Mouse (Mus musculus): ENCODE results near the gene Gm28048.

Gm28048 gene

DNA sequence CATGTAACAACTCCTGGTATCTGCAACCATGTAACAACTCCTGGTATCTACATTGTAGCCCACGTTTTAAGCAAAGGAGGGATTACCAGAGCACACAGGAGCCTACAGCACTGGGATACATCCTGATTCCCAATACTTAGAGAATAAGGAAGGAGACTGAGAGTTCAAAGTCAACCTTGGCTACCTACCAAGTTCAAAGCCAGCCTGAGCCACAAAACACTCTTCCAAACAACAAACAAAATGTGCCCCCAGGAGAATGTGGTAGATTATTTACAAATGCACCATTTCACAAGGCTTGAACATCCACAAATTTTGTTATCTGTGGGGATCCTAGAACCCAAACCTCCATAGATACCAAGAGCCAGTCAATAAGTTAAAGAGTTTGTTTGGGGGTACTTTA, 143.5 kb downstream of the Gm28048 start:
- no peak for DNase-seq (ENCODE audit: low spot score in 2 of 2)

DNA sequence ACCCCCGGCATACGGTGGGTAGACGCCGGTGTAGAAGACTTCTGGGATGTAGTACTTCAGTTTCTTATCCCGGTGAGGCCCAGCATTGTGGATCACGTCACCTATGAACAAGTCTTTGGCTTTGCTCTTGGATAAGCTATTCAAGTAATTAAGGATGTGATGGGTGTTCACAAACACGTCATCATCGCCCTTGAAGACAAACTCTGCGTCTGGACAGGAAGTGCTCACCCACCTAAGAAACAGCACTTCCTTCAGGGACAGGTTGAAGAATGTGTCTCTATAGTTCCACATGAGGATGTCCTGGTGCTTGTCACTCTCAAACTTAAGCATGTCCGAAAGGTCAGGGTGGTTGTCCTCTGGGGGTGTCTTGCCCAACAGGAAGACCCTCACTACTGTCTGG, 145.6 kb downstream of the Gm28048 start:
- no peak for DNase-seq (ENCODE audit: low spot score in 2 of 2)

DNA sequence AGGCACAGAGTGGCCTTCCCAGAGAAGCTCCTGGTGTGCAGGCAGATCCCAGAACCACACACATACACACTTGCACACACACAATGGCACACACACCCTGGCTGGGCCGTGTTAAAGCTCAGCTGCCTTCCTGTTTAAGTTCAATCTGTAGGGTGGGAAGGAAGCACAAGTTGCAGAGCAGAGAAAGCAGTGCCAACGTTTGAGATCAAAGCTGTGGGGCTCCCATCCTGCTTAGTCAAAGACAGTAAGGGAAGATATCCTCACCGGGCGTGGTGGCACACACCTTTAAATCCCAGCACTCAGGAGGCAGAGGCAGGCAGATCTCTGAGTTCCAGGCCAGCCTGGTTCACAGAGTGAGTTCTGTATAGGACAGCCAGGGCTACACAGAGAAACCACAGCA, 149.3 kb downstream of the Gm28048 start:
- DNase-seq (ENCODE audit: low spot score in 2 of 2), result no peak

DNA sequence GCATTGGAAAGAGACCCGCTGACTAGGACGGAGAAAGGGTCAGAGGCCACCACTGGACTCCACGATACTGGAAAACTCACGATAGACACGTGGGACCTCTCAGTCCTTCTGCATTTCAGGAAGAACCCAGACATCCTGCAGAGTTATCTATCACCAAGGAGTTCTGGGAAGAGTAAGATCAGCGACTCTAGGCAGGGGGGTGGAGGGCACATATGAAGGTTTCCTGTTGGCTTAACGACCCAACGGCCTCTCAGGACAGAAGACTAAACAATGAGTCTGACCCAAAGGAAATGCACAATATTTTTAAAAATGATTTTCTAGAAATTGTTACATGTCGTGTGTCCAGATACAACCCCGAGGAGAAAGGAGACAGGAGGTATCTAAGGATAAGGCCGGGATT, 150.0 kb downstream of the Gm28048 start:
- DNase-seq (ENCODE audit: low spot score in 2 of 2), result no peak

DNA sequence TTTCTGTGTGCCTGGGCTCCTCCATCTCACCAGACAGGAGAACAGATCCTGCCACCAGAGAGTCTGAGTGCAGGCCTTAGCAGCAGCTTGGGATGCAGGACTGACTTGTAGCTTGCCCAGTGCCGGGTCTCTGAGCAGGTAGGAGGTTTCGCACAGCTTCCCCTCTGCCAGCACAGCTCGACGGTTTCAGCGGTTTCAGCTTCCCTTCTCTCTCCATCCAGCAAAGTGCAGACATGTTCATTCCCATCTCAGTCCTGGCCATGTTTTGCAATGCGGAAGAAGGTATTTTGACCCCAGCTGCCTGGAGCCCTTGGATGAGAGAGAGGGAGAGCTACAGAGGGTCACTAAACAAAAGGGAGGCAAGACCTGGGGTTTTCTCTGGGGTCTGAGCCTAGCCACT, 151.2 kb downstream of the Gm28048 start:
- no peak for DNase-seq (ENCODE audit: low spot score in 2 of 2)

DNA sequence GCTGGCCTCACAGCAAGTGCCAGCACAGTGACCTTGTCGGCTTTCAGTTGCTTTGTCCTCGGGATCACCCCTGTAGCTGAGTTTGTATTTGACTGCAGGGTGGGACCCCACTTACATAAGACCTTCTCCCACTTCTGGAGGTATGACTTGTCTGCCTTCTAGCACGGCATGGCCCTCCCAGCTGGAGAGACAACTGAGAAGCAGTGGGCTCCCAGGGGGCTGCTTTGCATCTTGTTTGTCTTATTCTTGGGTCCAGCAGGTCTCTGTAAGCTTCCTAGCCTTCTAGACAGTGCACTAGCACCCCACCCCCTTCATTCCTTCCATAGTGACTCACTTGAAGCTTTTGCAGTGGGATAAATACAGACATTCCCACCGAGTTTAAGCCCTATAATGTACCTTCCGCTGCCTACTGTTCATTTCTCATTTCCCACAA, 151.7 kb downstream of the Gm28048 start:
- no peak for DNase-seq (ENCODE audit: low spot score in 2 of 2)

DNA sequence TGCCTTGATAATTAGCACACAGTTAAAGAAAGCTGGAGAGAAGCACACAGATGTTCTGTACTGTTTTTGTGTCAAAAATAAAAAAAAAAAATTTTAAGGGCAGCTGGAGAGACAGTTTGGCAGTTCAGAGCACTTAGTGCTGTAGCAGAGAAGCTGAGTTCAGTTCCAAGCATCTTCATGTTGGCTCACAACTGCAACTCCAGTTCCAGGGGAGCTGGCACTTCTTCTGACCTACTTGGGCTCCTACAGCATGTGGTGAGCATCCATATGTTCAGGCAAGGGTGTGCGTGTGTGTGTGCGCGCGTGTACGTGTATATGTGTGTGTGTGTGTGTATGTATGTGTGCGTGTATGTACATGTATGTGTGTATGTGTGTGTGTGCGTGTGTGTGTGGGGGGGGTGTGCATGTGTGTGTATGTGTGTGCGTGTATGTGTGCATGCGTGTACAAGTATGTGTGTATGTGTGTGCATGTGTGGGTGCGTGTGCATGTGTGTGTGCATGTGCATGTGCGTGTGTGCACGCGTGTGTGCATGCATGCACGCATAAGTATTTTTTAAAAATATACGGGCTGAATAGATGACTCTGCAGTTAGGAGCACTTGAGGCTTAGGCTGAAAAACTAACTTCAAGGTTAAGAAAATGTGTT, 152.8 kb downstream of the Gm28048 start:
- no peak for DNase-seq (ENCODE audit: low spot score in 2 of 2)

DNA sequence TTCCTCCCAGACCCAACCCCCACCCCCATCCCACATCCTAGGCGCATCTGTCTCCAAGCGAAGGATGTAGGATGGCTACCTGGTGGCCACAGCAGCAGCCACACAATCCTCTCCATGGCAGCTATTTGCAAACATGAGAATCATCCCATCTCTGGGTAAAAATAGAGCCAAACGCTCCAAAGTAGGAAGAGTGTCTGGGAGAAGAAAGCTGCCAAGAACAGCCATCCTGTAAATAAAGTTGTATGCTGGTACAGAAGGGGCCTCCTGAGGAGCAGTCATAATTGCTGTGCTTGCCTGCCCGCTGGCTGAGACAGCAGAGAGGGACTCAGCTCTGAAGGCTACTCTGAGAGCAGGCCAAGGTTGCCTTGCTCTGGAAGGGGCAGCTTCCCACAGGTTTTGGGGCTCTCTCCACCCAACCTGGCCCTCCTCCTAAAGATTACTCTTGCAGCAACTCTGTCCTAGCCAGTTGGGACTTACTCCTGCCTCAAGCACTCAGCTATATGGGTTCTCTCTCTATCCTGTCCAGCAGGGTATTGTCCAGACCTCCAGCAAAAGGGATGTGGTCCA, 154.3 kb downstream of the Gm28048 start:
- no peak for DNase-seq (ENCODE audit: low spot score in 2 of 2)

DNA sequence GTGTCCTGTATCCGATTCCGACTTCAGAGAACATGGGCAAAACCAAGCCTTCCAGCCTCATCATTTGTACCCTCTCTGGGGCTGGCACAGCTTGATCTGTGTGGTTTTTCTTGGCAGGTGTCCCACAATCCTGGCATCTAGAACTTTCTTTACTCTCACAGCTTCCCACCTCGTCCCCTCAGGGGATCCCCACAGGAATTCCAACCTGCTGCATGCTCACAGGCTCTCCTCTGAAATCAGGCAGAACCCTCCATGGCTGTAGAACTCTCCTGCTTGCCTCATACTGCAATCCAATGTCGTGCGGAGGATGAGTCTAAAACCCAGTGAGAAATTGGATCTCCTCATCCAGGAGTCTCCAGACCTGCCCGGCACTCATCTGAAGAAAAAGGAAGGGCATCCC, 155.2 kb downstream of the Gm28048 start:
- no peak for DNase-seq (ENCODE audit: low spot score in 2 of 2)

DNA sequence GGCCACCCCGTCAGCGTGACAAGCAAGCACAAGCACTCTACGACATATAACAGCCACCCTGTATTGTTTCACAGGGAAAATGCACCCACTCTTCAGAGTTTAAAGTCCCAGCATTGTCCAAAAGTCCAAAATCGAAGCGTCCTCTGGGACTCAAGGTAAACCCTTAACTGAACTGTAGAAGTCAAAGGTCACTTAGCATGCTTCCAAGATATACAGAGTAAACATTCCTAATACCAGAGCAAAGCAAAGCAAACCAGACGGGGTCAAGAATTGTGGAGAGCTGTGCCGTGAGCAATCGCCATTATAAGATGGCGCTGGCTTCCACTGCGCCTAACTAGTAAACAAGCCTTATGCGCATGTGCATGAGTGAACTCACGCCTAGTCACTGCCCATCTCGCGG, 155.8 kb downstream of the Gm28048 start:
- no peak for DNase-seq (ENCODE audit: low spot score in 2 of 2)

DNA sequence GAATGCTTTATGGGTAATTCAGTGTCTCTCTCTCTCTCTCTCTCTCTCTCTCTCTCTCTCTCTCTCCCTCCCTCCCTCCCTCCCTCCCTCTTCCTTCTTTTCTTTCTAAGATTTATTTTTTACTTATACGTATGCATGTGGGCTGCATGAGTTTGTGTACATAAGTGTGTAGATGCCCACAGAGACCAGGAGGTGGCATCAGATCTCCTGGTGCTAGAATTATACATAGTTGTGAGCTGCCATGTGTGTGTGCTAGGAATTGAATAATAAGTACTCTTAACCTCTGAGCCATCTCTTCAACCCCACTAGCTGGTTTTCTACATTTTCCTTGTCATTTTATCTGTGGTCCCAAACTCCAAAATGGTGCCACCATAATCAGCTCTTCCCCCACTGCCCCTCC, 156.3 kb downstream of the Gm28048 start:
- DNase-seq (ENCODE audit: low spot score in 2 of 2), result no peak

DNA sequence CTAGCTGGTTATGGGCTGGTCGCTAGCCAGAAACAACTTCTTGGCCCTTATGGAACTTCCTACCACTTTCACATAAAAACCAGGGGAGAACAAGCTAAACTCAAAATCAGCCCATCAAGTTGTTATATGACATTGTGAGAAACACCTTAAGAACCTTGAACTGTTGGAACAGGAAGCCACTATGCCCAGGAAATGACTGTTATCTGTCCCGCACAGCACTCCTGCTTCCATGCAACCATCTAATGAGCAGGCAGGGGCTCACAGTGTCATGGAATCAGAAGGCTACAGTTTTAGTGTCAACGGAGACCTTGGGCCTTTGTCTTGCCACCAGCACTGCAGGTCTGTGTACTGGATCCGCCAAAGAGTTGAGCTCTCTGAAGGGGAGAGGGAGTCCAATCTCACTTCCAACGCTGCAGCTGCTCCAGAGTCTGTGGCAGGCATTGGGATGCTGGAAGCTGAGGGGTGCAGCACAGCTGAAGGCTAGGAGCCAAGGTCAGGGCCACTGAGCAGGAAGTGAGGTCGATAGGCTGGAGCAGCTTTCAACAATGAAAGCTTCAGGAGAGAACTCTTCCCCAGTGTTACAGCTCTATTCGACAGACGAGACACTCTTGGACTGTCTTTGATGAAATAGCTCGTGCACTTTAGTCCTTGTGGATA, 157.7 kb downstream of the Gm28048 start:
- DNase-seq (ENCODE audit: low spot score in 2 of 2), result no peak

DNA sequence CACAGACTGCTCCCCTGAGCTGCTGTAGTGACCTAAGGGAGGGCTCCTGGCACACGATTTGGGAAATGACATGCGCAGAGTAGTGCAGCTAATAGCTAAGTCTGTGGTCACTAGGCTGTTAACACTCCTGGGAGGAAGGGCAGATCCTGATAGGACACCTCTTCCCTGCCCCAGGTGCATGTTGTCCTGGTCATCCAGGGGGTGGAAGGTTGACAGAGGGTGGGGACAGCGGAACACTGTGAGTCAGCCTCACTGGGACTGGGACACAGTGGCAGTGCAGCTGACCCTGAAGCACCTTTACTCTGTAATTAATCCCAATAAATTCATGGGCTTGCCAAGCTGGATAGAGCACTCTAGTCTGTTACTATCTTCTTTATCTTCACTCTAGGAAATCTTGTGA, 160.6 kb downstream of the Gm28048 start:
- DNase-seq (ENCODE audit: low spot score in 2 of 2), result no peak

DNA sequence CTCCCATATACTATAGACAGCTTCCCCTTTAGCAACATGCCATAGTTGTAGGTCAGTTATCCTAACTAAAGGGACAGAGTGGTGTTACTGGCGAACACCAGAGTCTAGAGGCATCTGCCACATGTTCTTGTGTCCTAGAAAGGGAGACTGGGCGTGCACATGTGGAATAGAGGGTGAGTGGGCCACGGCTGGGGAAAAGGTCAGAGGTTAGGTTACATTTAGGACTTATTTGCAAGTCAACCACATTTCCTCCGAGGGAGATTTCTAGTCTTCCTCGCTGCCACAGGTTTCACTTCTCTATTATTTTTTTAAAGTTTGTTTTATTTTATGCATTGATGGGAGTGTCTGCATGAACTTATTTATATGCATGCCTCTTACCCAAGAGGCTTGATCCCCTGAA, 163.5 kb downstream of the Gm28048 start:
- DNase-seq (ENCODE audit: low spot score in 2 of 2), result no peak

DNA sequence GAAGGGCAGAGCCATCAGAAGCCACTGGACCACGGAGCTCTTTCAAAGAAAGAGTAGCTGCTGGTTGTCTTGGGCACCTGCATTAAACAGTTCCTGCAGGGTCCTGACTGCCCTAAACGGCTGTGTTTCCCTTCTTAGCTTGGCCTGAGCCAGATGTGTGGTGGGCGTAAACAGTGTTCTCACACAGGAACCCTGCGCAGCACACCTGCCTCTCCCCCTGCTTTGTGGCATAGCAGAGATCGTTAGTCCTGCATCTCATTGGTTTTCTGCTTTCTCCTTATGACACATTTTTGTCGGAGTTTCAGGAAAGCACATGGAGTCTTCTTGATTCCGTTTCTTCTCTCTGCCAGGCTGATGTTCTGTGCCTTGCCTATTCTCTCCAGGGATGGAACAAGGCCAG, 166.0 kb downstream of the Gm28048 start:
- DNase-seq (ENCODE audit: low spot score in 2 of 2), result peak in 1 of 2 experiments; percentile 8

DNA sequence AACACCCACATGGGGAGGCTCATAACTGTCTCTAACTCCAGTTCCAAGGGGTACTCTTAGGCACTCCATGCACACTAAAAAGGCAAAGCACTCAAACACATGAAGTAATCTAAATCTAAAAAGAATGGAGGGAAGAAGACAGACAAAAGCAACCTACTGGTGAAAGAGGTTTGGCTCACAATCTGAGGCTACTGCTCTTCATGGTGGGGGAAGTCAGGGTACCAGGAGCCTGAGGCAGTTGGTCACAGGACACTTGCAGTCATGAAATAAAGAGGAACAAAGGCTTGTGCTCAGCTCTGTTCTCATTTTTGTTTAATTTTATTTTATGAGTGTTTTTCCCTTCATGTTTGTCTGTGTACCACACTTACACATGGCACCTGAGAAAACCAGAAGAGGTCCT, 166.7 kb downstream of the Gm28048 start:
- DNase-seq (ENCODE audit: low spot score in 2 of 2), result no peak

DNA sequence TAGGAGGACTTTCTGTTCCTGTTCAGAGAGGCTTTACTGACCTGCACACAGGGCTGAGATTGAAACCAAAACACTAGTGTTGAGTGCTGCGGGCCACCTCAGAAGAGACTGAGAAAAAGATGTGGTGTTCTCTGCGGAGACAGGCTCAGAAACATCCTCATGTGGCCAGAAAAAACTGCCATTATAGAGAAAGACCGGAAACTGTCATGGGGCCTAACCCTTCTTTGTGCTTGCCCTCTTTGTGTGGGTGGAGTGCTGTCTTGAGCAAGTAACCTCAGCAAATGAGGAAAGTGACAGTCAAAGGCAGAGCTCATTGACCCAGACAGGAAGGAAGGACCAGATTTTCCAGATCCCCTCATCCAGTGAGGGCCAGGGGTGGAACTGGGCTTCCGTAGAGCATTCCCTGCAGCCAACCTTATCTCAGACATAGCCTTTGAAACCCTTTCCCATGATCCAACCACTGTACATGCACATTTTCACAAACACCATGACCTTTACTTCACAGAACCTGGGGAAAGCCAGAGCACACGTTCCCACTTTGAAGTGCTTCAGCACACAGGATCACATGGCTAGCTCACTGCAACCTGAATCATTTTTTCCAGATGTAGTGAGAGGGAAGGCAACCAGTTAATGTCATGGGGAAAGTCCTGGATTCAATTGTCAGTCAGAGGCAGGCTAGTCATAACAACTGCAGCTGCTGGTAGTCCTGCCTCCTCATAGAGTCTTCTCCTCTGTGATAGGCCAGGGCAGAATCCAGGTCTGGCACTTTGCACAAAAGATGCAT, 167.8 kb downstream of the Gm28048 start:
- no peak for DNase-seq (ENCODE audit: low spot score in 2 of 2)

DNA sequence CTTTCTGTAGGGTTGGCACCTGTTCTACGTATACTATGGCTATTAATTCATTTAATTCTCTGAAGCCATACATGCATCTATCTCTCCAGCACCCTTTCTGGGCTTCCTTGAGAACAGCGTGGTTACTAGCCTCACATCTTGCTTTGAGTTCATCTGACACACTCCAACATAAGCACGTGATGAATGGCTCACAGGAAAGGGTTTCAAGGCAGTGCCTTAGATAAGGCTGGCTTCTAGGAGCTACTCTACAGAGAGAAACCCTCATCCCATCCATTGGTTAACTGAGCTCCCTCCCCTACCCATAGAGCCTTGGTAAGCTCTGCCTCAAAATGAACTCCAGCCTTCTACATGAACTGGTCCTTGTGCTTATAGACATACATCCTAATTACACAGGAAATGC, 168.5 kb downstream of the Gm28048 start:
- no peak for DNase-seq (ENCODE audit: low spot score in 2 of 2)

DNA sequence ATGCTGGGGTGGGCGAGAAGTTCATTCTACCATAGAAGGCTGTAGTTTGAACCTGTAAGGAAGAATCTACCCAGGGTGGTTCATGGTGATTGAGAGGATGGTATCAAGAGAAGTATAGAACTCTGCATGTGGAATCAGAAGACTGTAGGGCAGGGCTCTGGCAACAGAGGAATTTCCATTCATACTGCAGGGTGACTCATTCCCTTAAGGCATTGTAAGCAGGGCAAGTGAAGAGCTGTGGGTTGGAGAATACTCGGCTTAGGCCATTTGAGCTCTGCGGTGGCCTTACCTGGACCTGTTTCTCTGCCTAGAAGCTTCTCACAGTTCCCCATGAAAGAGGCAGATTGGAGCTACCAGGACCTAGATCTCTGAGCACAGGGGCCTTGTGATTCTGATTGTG, 170.5 kb downstream of the Gm28048 start:
- DNase-seq (ENCODE audit: low spot score in 2 of 2), result no peak

DNA sequence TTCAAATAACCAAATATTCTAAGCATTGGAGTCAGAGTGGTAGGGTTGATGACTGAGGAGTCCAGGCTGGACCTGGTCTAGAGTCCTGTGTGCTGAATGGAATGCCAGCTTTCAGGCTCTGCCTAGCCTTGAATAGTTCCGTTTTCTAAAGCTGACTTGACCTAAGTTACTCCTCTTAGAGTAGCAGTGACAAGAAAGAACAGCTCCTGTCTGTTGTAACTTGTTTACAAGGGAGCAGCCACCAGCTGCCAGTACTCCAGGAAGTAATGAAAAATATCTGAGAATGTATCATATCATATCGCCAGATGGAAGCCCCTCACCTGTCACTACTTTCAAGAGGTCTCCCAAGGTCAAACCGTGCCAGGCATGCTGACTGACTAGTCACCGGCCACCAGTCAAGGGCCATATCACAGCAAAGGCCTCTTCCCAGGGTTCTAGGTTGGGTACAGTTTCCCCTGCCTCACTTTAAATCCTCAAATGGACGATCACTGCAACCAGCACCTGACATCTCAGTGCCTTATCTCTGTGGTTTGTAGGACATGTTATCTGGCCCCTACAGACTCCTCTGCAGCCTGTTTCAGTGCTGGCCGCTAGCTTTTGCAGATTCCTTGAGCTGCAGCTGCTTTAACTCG, 172.3 kb downstream of the Gm28048 start:
- DNase-seq (ENCODE audit: low spot score in 2 of 2), result no peak

DNA sequence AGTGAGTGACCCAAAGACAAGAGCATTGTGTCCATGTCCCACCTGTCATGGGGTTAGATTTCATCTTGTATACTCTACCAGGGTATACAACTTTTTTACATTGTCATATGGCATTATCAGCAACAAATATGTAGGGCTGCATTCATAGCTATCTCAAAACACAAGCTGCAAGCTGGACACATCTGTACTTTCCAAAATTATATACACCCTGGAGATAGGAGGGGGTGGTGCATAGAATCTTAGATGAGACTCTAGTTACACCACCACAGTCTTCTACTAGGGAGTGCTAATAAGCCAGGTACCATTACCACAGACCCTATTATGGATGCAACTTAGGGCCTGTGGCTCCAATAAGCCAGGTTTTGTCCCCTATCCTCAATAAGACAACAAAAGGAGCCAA, 173.8 kb downstream of the Gm28048 start:
- DNase-seq (ENCODE audit: low spot score in 2 of 2), result no peak

DNA sequence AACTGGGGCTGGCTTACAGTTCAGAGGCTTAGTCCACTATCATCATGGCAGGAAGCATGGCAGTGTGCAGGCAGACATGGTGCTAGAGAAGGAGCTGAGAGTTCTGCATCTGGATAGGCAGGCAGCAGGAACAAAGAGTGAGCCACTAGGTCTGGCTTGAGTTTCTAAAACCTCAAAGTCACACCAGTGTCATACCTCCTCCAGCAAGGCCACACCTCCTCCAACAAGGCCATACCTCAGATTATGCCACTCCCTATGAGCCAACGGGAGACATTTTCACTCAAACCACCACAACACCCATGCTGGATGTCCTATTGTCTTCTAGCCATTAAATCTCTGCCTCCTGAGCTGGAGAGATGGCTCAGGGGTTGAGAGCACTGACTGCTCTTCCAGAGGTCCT, 176.7 kb downstream of the Gm28048 start:
- DNase-seq (ENCODE audit: low spot score in 2 of 2), result no peak

All from spleen, postnatal 14 days (tissue).